Mouse (Mus musculus) hindbrain, embryonic 12.5 days (tissue): ENCODE results near the gene Wiz. TPM values are rescaled to one million over a fixed set of nuclear protein-coding genes. Genes with fewer than 3 reads are reported as not detected.

Source experiments
- ATAC-seq: fragments of 200-750 bp; cut with Nextera tagmentation; 2 replicates; pipeline ENCODE4 v1.8.0; 2017; ENCODE audit warnings: moderate TSS enrichment; ENCODE audit not compliant: low FRiP score
- H3K27ac ChIP-seq: fragments of 300-500 bp; sonication (generic); 2 replicates; pipeline ENCODE4 v1.5.1; 2016; ENCODE audit warnings: mild to moderate bottlenecking
- H3K27me3 ChIP-seq: fragments of 300-500 bp; sonication (generic); 2 replicates; pipeline ENCODE4 v1.6.1; 2016; ENCODE audit warnings: mild to moderate bottlenecking
- H3K36me3 ChIP-seq: fragments of 300-500 bp; sonication (generic); 2 replicates; pipeline ENCODE4 v1.6.1; 2016; ENCODE audit warnings: mild to moderate bottlenecking
- H3K4me1 ChIP-seq: fragments of 300-500 bp; sonication (generic); 2 replicates; pipeline ENCODE4 v1.6.1; 2016
- H3K4me2 ChIP-seq: fragments of 300-500 bp; sonication (generic); replicated peaks from 2 replicates; pipeline ENCODE4 v1.6.1; 2016; ENCODE audit warnings: mild to moderate bottlenecking
- H3K4me3 ChIP-seq: fragments of 300-500 bp; sonication (generic); 2 replicates; pipeline ENCODE4 v1.5.1; 2016; ENCODE audit warnings: mild to moderate bottlenecking
- H3K9ac ChIP-seq: fragments of 300-500 bp; sonication (generic); 2 replicates; pipeline ENCODE4 v1.6.1; 2016; ENCODE audit warnings: mild to moderate bottlenecking, moderate library complexity
- H3K9me3 ChIP-seq: fragments of 300-500 bp; sonication (generic); replicated peaks from 2 replicates; pipeline ENCODE4 v1.6.1; 2016; ENCODE audit warnings: mild to moderate bottlenecking
- whole genome bisulfite sequencing: fragments of 180-500 bp; shearing (Covaris S2); methylation state at CpG from one replicate; pipeline ENCODE4 v1.1.7; 2016; 5-methylcytosine and 5-hydroxymethylcytosine counted together
- polyA plus RNA-seq: library from polyadenylated mRNA; unstranded; fragments of >200 nt; fragmentation: Nextera tagmentation; extraction: Ambion mirVana; gene quantifications from 2 replicates; pipeline ENCODE4 v1.2.1, GENCODE M21; 2016

Gene Wiz
- polyA plus RNA-seq, 1 experiment from 2014 or later: 45.6 TPM

- Histone ChIP-seq H3K4me2 (no peak overlapping the region), H3K9ac (no peak overlapping the region), H3K9me3 (no peaks in the 10 kb centered on the region), H3K27ac (no peak overlapping the region), H3K27me3 (peaks cover 21% of the 10 kb centered on the region), H3K4me1 (no peaks in the 10 kb centered on the region), H3K36me3 (no peaks in the 10 kb centered on the region), H3K4me3 (no peak overlapping the region)
- 73% methylated on average over 11 of the region's 11 CpGs for WGBS
- no peak for ATAC-seq
These were observed 13.5 kb upstream of the Wiz start for GRCm38 (mm10) chr17:32402779-32403157.

- H3K9me3 ChIP-seq: no peaks in the 10 kb centered on the region
- no peak overlapping the region for H3K4me2 ChIP-seq
- no peak overlapping the region for H3K9ac ChIP-seq
- H3K36me3 ChIP-seq: no peaks in the 10 kb centered on the region
- H3K4me1 ChIP-seq: no peaks in the 10 kb centered on the region
- peaks cover 26% of the 10 kb centered on the region for H3K27me3 ChIP-seq
- no peak overlapping the region for H3K4me3 ChIP-seq
- ATAC-seq: no peak
- no peak overlapping the region for H3K27ac ChIP-seq
- 81% methylated on average over 9 of the region's 9 CpGs for WGBS
These were observed 13.0 kb upstream of the Wiz start for GRCm38 (mm10) chr17:32402011-32402778.

- peak overlapping the region; percentile 5 for H3K4me3 ChIP-seq
- no peaks in the 10 kb centered on the region for H3K9me3 ChIP-seq
- WGBS: 5% methylated on average over 36 of the region's 37 CpGs
- H3K9ac ChIP-seq: no peak overlapping the region
- H3K36me3 ChIP-seq: no peaks in the 10 kb centered on the region
- ATAC-seq: no peak
- H3K27ac ChIP-seq: no peak overlapping the region
- H3K4me2 ChIP-seq: peak overlapping the region; percentile 35
- H3K27me3 ChIP-seq: peaks cover 86% of the 10 kb centered on the region
- H3K4me1 ChIP-seq: peaks cover 7% of the 10 kb centered on the region
These were observed 7.0 kb upstream of the Wiz start for GRCm38 (mm10) chr17:32396266-32396665.

- H3K36me3 ChIP-seq: no peaks in the 10 kb centered on the region
- no peak overlapping the region for H3K9ac ChIP-seq
- peaks cover 86% of the 10 kb centered on the region for H3K27me3 ChIP-seq
- H3K4me2 ChIP-seq: no peak overlapping the region
- ATAC-seq: no peak
- H3K4me3 ChIP-seq: no peak overlapping the region
- WGBS: 88% methylated on average over 10 of the region's 10 CpGs
- no peak overlapping the region for H3K27ac ChIP-seq
- peaks cover 7% of the 10 kb centered on the region for H3K4me1 ChIP-seq
- H3K9me3 ChIP-seq: no peaks in the 10 kb centered on the region
These were observed 4.7 kb upstream of the Wiz start for GRCm38 (mm10) chr17:32393944-32394343.

- ATAC-seq: peak; percentile 74
- peak overlapping the region; percentile 79 for H3K4me3 ChIP-seq
- H3K9ac ChIP-seq: peak overlapping the region; percentile 87
- under 1% methylated on average over 39 of the region's 39 CpGs for WGBS
- H3K4me1 ChIP-seq: peaks cover 15% of the 10 kb centered on the region
- peaks cover 32% of the 10 kb centered on the region for H3K27me3 ChIP-seq
- peak overlapping the region; percentile 83 for H3K27ac ChIP-seq
- H3K4me2 ChIP-seq: peak overlapping the region; percentile 93
- no peaks in the 10 kb centered on the region for H3K9me3 ChIP-seq
- peaks cover 20% of the 10 kb centered on the region for H3K36me3 ChIP-seq
These were observed 704 bp downstream of the Wiz start for GRCm38 (mm10) chr17:32388370-32389100.

- Histone ChIP-seq H3K36me3 (peaks cover 26% of the 10 kb centered on the region), H3K9ac (peak overlapping the region; percentile 87), H3K27me3 (peaks cover 27% of the 10 kb centered on the region), H3K4me1 (peaks cover 15% of the 10 kb centered on the region), H3K27ac (no peak overlapping the region), H3K4me2 (peak overlapping the region; percentile 93), H3K9me3 (no peaks in the 10 kb centered on the region), H3K4me3 (peak overlapping the region; percentile 79)
- 34% methylated on average over 7 of the region's 7 CpGs for WGBS
- no peak for ATAC-seq
These were observed 1.3 kb downstream of the Wiz start for GRCm38 (mm10) chr17:32387986-32388369.

GRCm38 (mm10) chr17:32386659-32387432 is 2.4 kb downstream of the Wiz start:
- 81% methylated on average over 9 of the region's 9 CpGs for WGBS
- H3K27me3 ChIP-seq: peaks cover 15% of the 10 kb centered on the region
- peaks cover 11% of the 10 kb centered on the region for H3K4me1 ChIP-seq
- H3K4me2 ChIP-seq: no peak overlapping the region
- peaks cover 33% of the 10 kb centered on the region for H3K36me3 ChIP-seq
- no peak overlapping the region for H3K9ac ChIP-seq
- no peak overlapping the region for H3K4me3 ChIP-seq
- ATAC-seq: no peak
- H3K27ac ChIP-seq: no peak overlapping the region
- no peaks in the 10 kb centered on the region for H3K9me3 ChIP-seq

GRCm38 (mm10) chr17:32383661-32384060 is 5.6 kb downstream of the Wiz start:
- Histone ChIP-seq H3K4me3 (no peak overlapping the region), H3K4me2 (no peak overlapping the region), H3K36me3 (peaks cover 51% of the 10 kb centered on the region), H3K27ac (no peak overlapping the region), H3K27me3 (no peaks in the 10 kb centered on the region), H3K9ac (no peak overlapping the region), H3K4me1 (peaks cover 11% of the 10 kb centered on the region), H3K9me3 (no peaks in the 10 kb centered on the region)
- ATAC-seq: no peak
- WGBS: 91% methylated on average over 5 of the region's 5 CpGs

- Histone ChIP-seq H3K27ac (no peak overlapping the region), H3K9ac (no peak overlapping the region), H3K9me3 (no peaks in the 10 kb centered on the region), H3K4me1 (peaks cover under 1% of the 10 kb centered on the region; the same call in 1 of the 2 replicates), H3K36me3 (peaks cover 60% of the 10 kb centered on the region), H3K4me3 (no peak overlapping the region), H3K27me3 (no peaks in the 10 kb centered on the region), H3K4me2 (no peak overlapping the region)
- WGBS: 89% methylated on average over 7 of the region's 7 CpGs
- no peak for ATAC-seq
These were observed 6.7 kb downstream of the Wiz start for GRCm38 (mm10) chr17:32382576-32382975.

GRCm38 (mm10) chr17:32378786-32379185 is 10.5 kb downstream of the Wiz start:
- no peak overlapping the region for H3K4me3 ChIP-seq
- peaks cover 54% of the 10 kb centered on the region for H3K36me3 ChIP-seq
- no peak for ATAC-seq
- WGBS: 75% methylated on average over 2 of the region's 2 CpGs
- no peak overlapping the region for H3K27ac ChIP-seq
- H3K9ac ChIP-seq: no peak overlapping the region
- no peaks in the 10 kb centered on the region for H3K4me1 ChIP-seq
- no peak overlapping the region for H3K4me2 ChIP-seq
- H3K9me3 ChIP-seq: no peaks in the 10 kb centered on the region
- no peaks in the 10 kb centered on the region for H3K27me3 ChIP-seq

- H3K9me3 ChIP-seq: no peaks in the 10 kb centered on the region
- 83% methylated on average over 9 of the region's 9 CpGs for WGBS
- ATAC-seq: no peak
- no peaks in the 10 kb centered on the region for H3K4me1 ChIP-seq
- H3K27ac ChIP-seq: no peak overlapping the region
- no peak overlapping the region for H3K4me2 ChIP-seq
- H3K36me3 ChIP-seq: peaks cover 38% of the 10 kb centered on the region
- H3K9ac ChIP-seq: no peak overlapping the region
- no peak overlapping the region for H3K4me3 ChIP-seq
- no peaks in the 10 kb centered on the region for H3K27me3 ChIP-seq
These were observed 12.1 kb downstream of the Wiz start for GRCm38 (mm10) chr17:32377137-32377536.

GRCm38 (mm10) chr17:32376475-32376874 is 12.8 kb downstream of the Wiz start:
- no peak for ATAC-seq
- Histone ChIP-seq H3K4me1 (no peaks in the 10 kb centered on the region), H3K4me3 (no peak overlapping the region), H3K4me2 (no peak overlapping the region), H3K9me3 (no peaks in the 10 kb centered on the region), H3K36me3 (peaks cover 38% of the 10 kb centered on the region), H3K27ac (no peak overlapping the region), H3K27me3 (no peaks in the 10 kb centered on the region), H3K9ac (no peak overlapping the region)
- 88% methylated on average over 15 of the region's 15 CpGs for WGBS
